23 mouse cellular contexts compared by ENCODE assay signal in genomic region chr2:161608401-161608800, GRCm38 (mm10).
"Had no signal": no experiment of that assay in that cellular context is flagged by ENCODE, and none has a peak within 500 bp of the region (broad histone marks: within the 10 kb centered on the region; RNA-seq: fewer than 3 reads in every experiment).

No protein-coding gene starts in this region.

- H3K27me3 ChIP-seq: liver, embryonic 13.5 days; liver, embryonic 15.5 days; lung, embryonic 15.5 days; megakaryocyte, embryonic 14.5 days; midbrain, embryonic 12.5 days; neural tube, embryonic 13.5 days; neural tube, embryonic 15.5 days had no signal

- H3K9me3 ChIP-seq: liver, embryonic 13.5 days; liver, embryonic 15.5 days; lung, embryonic 15.5 days; midbrain, embryonic 12.5 days; neural tube, embryonic 15.5 days had no signal

- H3K4me3 ChIP-seq: liver, embryonic 13.5 days; liver, embryonic 15.5 days; lung, embryonic 15.5 days; megakaryocyte, embryonic 14.5 days; midbrain, embryonic 12.5 days; myocyte; neural tube, embryonic 13.5 days; neural tube, embryonic 15.5 days had no signal

- H3K9ac ChIP-seq: liver, embryonic 13.5 days; liver, embryonic 15.5 days; liver, postnatal 0 days; lung, embryonic 15.5 days; midbrain, embryonic 12.5 days; neural tube, embryonic 13.5 days; neural tube, embryonic 15.5 days had no signal

- H3K4me1 ChIP-seq: liver, embryonic 13.5 days; liver, embryonic 15.5 days; lung, embryonic 15.5 days; megakaryocyte, embryonic 14.5 days; midbrain, embryonic 12.5 days had no signal

- H3K27ac ChIP-seq: liver, embryonic 13.5 days; liver, embryonic 15.5 days; lung, embryonic 15.5 days; macrophage; midbrain, embryonic 12.5 days; neural tube, embryonic 13.5 days; neural tube, embryonic 15.5 days had no signal

- H3K4me2 ChIP-seq: liver, embryonic 13.5 days; liver, embryonic 15.5 days; lung, embryonic 15.5 days; midbrain, embryonic 12.5 days; neural tube, embryonic 13.5 days; neural tube, embryonic 15.5 days had no signal

- DNase-seq: liver, embryonic 13.5 days; liver, postnatal 0 days; lung, adult 2 months; lung, postnatal 14 days; lung, postnatal 36 days; midbrain, embryonic 14.5 days; right cerebral cortex, adult 18-20 months; right cerebral cortex, postnatal 25 days; right cerebral cortex, postnatal 4 days; spleen, adult 18-20 months; thymus, adult 18-20 months; thymus, postnatal 14 days; thymus, postnatal 36 days had no signal

- ATAC-seq: liver, postnatal 0 days; lung, postnatal 0 days; midbrain, embryonic 16.5 days had no signal

- H3K36me3 ChIP-seq: liver, embryonic 13.5 days; liver, embryonic 15.5 days; lung, embryonic 15.5 days; midbrain, embryonic 12.5 days; neural tube, embryonic 13.5 days; neural tube, embryonic 15.5 days had no signal
